Mouse (Mus musculus): ENCODE measurements around the gene Spi1.

DNA sequence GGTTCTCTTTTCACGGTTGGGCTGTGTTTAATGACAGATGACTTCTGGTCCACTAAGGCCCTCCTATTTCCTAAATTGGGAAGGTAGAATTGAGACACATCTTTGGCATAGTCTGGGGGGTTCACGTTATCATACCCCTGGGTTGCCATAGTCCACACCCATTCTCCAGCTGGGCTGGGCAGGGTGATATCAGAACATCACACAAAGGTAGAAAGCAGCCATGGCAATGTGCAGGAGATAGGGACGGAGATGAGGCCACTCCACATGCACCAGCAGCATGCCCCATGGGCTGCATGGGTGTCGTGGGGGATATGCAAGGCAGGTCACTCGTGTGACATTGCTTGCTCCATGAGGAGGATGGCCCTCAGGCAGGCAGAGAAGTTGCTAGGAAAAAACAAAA, 81.3 kb downstream of the Spi1 start:
- no peak for TF ChIP-seq CTCF (conservative IDR thresholded peaks at IDR 0.05; ENCODE audit: insufficient read depth, insufficient read length, low read depth, low read length)
- no peak for TF ChIP-seq POLR2A (IDR thresholded peaks at IDR 0.05; ENCODE audit: low read depth, low read length)
